Mouse (Mus musculus) embryonic facial prominence, embryonic 11.5 days (tissue): ENCODE measurements around the gene Hist1h1b. TPM values are rescaled to one million over a fixed set of nuclear protein-coding genes. Genes with fewer than 3 reads are reported as not detected.
"Not testable (repeated sequence)": the region's sequence is repeated elsewhere in the genome, so short reads cannot be mapped to it uniquely, and the experiment has no call there.

ENCODE experiments used
- ATAC-seq: fragments of 200-750 bp; cut with Nextera tagmentation; replicated peaks from 2 replicates; pipeline ENCODE4 v1.8.0; 2017; ENCODE audit warnings: low read depth; ENCODE audit not compliant: insufficient number of reproducible peaks, low FRiP score, low TSS enrichment
- DNase-seq: peaks from one replicate; pipeline ENCODE4 v3.0.0-alpha.2; 2015; ENCODE audit warnings: low spot score
- H3K27ac ChIP-seq: fragments of 300-500 bp; sonication (generic); replicated peaks from 2 replicates; pipeline ENCODE4 v1.5.1; 2014; ENCODE audit warnings: mild to moderate bottlenecking, low read depth, low read length, control low read depth
- H3K27me3 ChIP-seq: fragments of 300-500 bp; sonication (generic); 2 replicates; pipeline ENCODE4 v1.6.1; 2014; ENCODE audit warnings: mild to moderate bottlenecking, low read length, moderate library complexity, mixed read lengths; ENCODE audit not compliant: control insufficient read depth, insufficient read depth
- H3K36me3 ChIP-seq: fragments of 300-500 bp; sonication (generic); replicated peaks from 2 replicates; pipeline ENCODE4 v1.6.1; 2014; ENCODE audit warnings: low read depth, mild to moderate bottlenecking, low read length, moderate library complexity, mixed read lengths; ENCODE audit not compliant: control insufficient read depth, insufficient read depth
- H3K4me1 ChIP-seq: fragments of 300-500 bp; sonication (generic); 2 replicates; pipeline ENCODE4 v1.6.1; 2014; ENCODE audit warnings: low read length, mixed read lengths; ENCODE audit not compliant: control insufficient read depth, insufficient read depth
- H3K4me2 ChIP-seq: fragments of 300-500 bp; sonication (generic); 2 replicates; pipeline ENCODE4 v1.6.1; 2014; ENCODE audit warnings: low read depth, mild to moderate bottlenecking, control low read depth, low read length, moderate library complexity
- H3K4me3 ChIP-seq: fragments of 300-500 bp; sonication (generic); 2 replicates; pipeline ENCODE4 v1.5.1; 2014; ENCODE audit warnings: low read depth, low read length, control low read depth
- H3K9ac ChIP-seq: fragments of 300-500 bp; sonication (generic); replicated peaks from 2 replicates; pipeline ENCODE4 v1.6.1; 2014; ENCODE audit warnings: mild to moderate bottlenecking, control low read depth, low read length
- H3K9me3 ChIP-seq: fragments of 300-500 bp; sonication (generic); replicated peaks from 2 replicates; pipeline ENCODE4 v1.6.1; 2016; ENCODE audit warnings: mild to moderate bottlenecking, low read length, inconsistent platforms, mixed read lengths; ENCODE audit not compliant: control insufficient read depth
- WGBS: fragments of 180-500 bp; shearing (Covaris S2); extraction: QIAGEN DNeasy Blood & Tissue Kit; methylation state at CpG from one replicate; pipeline ENCODE4 v1.1.7; 2014; 5-methylcytosine and 5-hydroxymethylcytosine counted together
- polyA plus RNA-seq: library from polyadenylated mRNA; unstranded; fragments of >200 nt; fragmentation: Nextera tagmentation; extraction: Ambion mirVana; gene quantifications from 2 replicates; pipeline ENCODE4 v1.2.1, GENCODE M21; 2014

Gene Hist1h1b
- polyA plus RNA-seq, 1 experiment from 2014 or later, result 23.6 TPM

GRCm38 (mm10) chr13:21751417-21751816 is 29.0 kb downstream of the Hist1h1b start:
- no peaks in the 10 kb centered on the region for H3K36me3 ChIP-seq
- no peaks in the 10 kb centered on the region for H3K9me3 ChIP-seq
- no peak overlapping the region for H3K4me3 ChIP-seq
- DNase-seq, result no peak
- no peak overlapping the region for H3K9ac ChIP-seq
- no peaks in the 10 kb centered on the region for H3K4me1 ChIP-seq
- H3K27ac ChIP-seq, result peak overlapping the region; percentile 52; the same call in 1 of the 2 replicates
- no peak for ATAC-seq
- no peak overlapping the region for H3K4me2 ChIP-seq
- H3K27me3 ChIP-seq, result no peaks in the 10 kb centered on the region

GRCm38 (mm10) chr13:21750159-21751017 is 30.0 kb downstream of the Hist1h1b start, which contains the start of gene Hist1h4k:
TSS of gene Hist1h4k (minus strand) at chr13:21750505.
- under 1% methylated on average over 40 of the region's 56 CpGs for WGBS
- not testable (repeated sequence) for H3K9me3 ChIP-seq, H3K27me3 ChIP-seq, H3K36me3 ChIP-seq, H3K4me1 ChIP-seq
- ATAC-seq (peak; percentile 89), DNase-seq (peak; percentile 94)
- Histone ChIP-seq H3K27ac (peak within 1 kb of the TSS; percentile 97), H3K4me2 (peak within 1 kb of the TSS; percentile 87), H3K9ac (peak within 1 kb of the TSS; percentile 65), H3K4me3 (peak within 1 kb of the TSS; percentile 56)

DNA sequence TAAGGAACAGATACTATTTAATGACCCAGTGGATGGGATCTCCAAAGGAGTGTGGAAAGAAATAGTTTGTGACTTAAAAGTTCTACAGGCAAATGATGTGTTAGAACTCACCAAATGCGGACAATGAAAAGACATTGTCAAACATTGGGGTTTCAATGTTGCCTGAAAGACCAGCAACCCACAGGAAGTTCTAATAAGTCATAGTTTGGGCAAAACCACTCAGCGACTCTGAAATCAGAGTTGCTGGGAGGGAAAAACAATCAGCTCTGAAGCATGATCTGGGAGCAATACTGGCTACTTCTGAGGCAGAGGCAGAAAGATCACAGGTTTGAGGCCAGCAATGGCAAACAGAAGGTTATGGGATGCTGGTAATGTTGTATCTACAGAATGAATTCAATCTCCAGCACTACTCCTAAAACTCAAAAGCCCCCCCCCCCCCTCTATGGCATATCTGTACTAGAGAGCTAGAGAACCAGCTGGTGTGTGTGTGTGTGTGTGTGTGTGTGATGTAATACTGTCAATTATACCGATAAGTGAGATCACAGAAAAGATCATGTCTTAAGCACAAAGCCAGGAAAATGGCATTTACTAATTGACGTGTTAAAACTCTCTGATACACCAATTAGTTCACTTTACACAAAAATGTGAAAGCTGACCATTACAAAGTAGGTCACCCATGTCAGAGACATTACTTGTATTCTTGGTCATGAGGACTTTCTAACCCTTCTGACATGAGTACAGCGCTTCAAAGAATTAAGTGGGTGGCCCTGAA is 30.9 kb downstream of the Hist1h1b start:
- no peaks in the 10 kb centered on the region for H3K9me3 ChIP-seq
- H3K36me3 ChIP-seq, result no peaks in the 10 kb centered on the region
- peak overlapping the region; percentile 65 for H3K9ac ChIP-seq
- ATAC-seq, result no peak; the same call in 1 of the 2 replicates
- DNase-seq, result peak; percentile 69
- WGBS, result 5% methylated on average over 5 of the region's 5 CpGs
- peak overlapping the region; percentile 56 for H3K4me3 ChIP-seq
- peak overlapping the region; percentile 97 for H3K27ac ChIP-seq
- no peaks in the 10 kb centered on the region for H3K27me3 ChIP-seq
- H3K4me2 ChIP-seq, result peak overlapping the region; percentile 87
- no peaks in the 10 kb centered on the region for H3K4me1 ChIP-seq

DNA sequence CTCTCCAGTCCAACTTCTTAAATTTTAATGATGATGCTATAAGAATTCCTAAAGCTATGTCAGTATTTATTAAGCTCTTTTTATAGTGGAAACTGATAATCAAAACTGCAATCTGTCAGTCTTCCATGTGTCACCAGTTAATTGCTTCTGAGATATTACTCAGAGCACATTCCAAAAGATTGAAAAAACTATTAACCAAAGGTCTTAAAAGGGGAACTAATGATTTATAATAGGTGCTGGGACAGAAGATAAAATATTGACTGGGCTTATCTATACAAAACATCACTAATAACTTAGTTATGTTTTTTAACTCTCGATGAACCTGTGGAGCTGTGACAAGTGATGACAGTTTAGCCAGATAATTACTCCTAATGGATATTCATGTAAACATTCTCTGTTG is 35.4 kb downstream of the Hist1h1b start:
- 84% methylated on average over 1 of the region's 1 CpGs for WGBS
- H3K27me3 ChIP-seq, result no peaks in the 10 kb centered on the region
- H3K27ac ChIP-seq, result no peak overlapping the region
- H3K9ac ChIP-seq, result no peak overlapping the region
- no peaks in the 10 kb centered on the region for H3K9me3 ChIP-seq
- H3K36me3 ChIP-seq, result no peaks in the 10 kb centered on the region
- DNase-seq (no peak), ATAC-seq (no peak)
- H3K4me2 ChIP-seq, result no peak overlapping the region
- H3K4me1 ChIP-seq, result no peaks in the 10 kb centered on the region
- no peak overlapping the region for H3K4me3 ChIP-seq

- DNase-seq, result peak; percentile 93
- H3K9me3 ChIP-seq, H3K36me3 ChIP-seq, H3K27me3 ChIP-seq, H3K4me1 ChIP-seq: not testable (repeated sequence)
- under 1% methylated on average over 43 of the region's 56 CpGs for WGBS
- H3K4me3 ChIP-seq, result peak within 1 kb of the TSS; percentile 50
- H3K9ac ChIP-seq, result peak within 1 kb of the TSS; percentile 63
- peak within 1 kb of the TSS; percentile 58 for H3K4me2 ChIP-seq
- peak within 1 kb of the TSS; percentile 95 for H3K27ac ChIP-seq
- ATAC-seq, result peak; percentile 92
Observed at GRCm38 (mm10) chr13:21734906-21735767, 45.3 kb downstream of the Hist1h1b start, which contains the start of gene Hist1h4j. TSS of gene Hist1h4j (plus strand) at chr13:21735064.

- Histone ChIP-seq H3K4me1 (no peaks in the 10 kb centered on the region), H3K9ac (peak overlapping the region; percentile 63), H3K4me3 (peak overlapping the region; percentile 50), H3K27ac (peak overlapping the region; percentile 95), H3K27me3 (no peaks in the 10 kb centered on the region), H3K36me3 (no peaks in the 10 kb centered on the region), H3K9me3 (no peaks in the 10 kb centered on the region), H3K4me2 (peak overlapping the region; percentile 49)
- peak; percentile 96 for DNase-seq
- 0% methylated on average over 21 of the region's 21 CpGs for WGBS
- peak; percentile 85 for ATAC-seq
Observed at GRCm38 (mm10) chr13:21734010-21734905, 46.2 kb downstream of the Hist1h1b start.

GRCm38 (mm10) chr13:21733466-21733865 is 47.0 kb downstream of the Hist1h1b start:
- H3K36me3 ChIP-seq, result no peaks in the 10 kb centered on the region
- no peak overlapping the region for H3K4me2 ChIP-seq
- no peak overlapping the region for H3K4me3 ChIP-seq
- DNase-seq, result peak; percentile 63
- H3K4me1 ChIP-seq, result no peaks in the 10 kb centered on the region
- 65% methylated on average over 5 of the region's 5 CpGs for WGBS
- H3K27me3 ChIP-seq, result no peaks in the 10 kb centered on the region
- H3K27ac ChIP-seq, result peak overlapping the region; percentile 95
- H3K9me3 ChIP-seq, result no peaks in the 10 kb centered on the region
- ATAC-seq, result peak; percentile 31
- H3K9ac ChIP-seq, result peak overlapping the region; percentile 63
